Mouse (Mus musculus): Measurements from ENCODE around the gene Aloxe3. TPM values are rescaled to one million over a fixed set of nuclear protein-coding genes. Genes with fewer than 3 reads are reported as not detected.

Aloxe3 gene
- total RNA-seq, 4 experiments from 2014 or later = 5.9 to 11.4 (median 8.9) TPM

GRCm38 (mm10) chr11:69094697-69095429 lies 30.8 kb upstream of the Aloxe3 start, which contains the start of gene Per1:
Per1 (plus strand) TSS chr11:69095217.
- DNase-seq (ENCODE audit: low spot score in 2 of 2) = peak; percentile 98 to 100

GRCm38 (mm10) chr11:69095511-69096231 lies 30.0 kb upstream of the Aloxe3 start:
- no peak for DNase-seq (ENCODE audit: low spot score in 2 of 2)

- DNase-seq (ENCODE audit: low spot score in 2 of 2) = no peak
Observed at GRCm38 (mm10) chr11:69096360-69096986, 29.2 kb upstream of the Aloxe3 start.

- peak; percentile 93 to 96 for DNase-seq (ENCODE audit: low spot score in 2 of 2)
Observed at GRCm38 (mm10) chr11:69096987-69097900, 28.5 kb upstream of the Aloxe3 start.

- no peak for DNase-seq (ENCODE audit: low spot score in 2 of 2)
Observed at GRCm38 (mm10) chr11:69098039-69098761, 27.5 kb upstream of the Aloxe3 start.

GRCm38 (mm10) chr11:69098762-69099091 lies 27.0 kb upstream of the Aloxe3 start:
- DNase-seq (ENCODE audit: low spot score in 2 of 2) = peak; percentile 90 to 96

GRCm38 (mm10) chr11:69099177-69099914 lies 26.4 kb upstream of the Aloxe3 start:
- DNase-seq (ENCODE audit: low spot score in 2 of 2) = no peak

- peak; percentile 84 to 89 for DNase-seq (ENCODE audit: low spot score in 2 of 2)
Observed at GRCm38 (mm10) chr11:69099915-69100345, 25.8 kb upstream of the Aloxe3 start.

- no peak for DNase-seq (ENCODE audit: low spot score in 2 of 2)
Observed at GRCm38 (mm10) chr11:69100639-69101360, 24.9 kb upstream of the Aloxe3 start.

GRCm38 (mm10) chr11:69101604-69102402 lies 23.9 kb upstream of the Aloxe3 start:
- DNase-seq (ENCODE audit: low spot score in 2 of 2) = no peak

GRCm38 (mm10) chr11:69102403-69102725 lies 23.3 kb upstream of the Aloxe3 start:
- no peak for DNase-seq (ENCODE audit: low spot score in 2 of 2)

GRCm38 (mm10) chr11:69103121-69103520 lies 22.6 kb upstream of the Aloxe3 start:
- DNase-seq (ENCODE audit: low spot score in 2 of 2) = no peak

GRCm38 (mm10) chr11:69103531-69104435 lies 21.9 kb upstream of the Aloxe3 start:
- no peak for DNase-seq (ENCODE audit: low spot score in 2 of 2)

- no peak for DNase-seq (ENCODE audit: low spot score in 2 of 2)
Observed at GRCm38 (mm10) chr11:69104487-69104886, 21.2 kb upstream of the Aloxe3 start.

GRCm38 (mm10) chr11:69105227-69105626 lies 20.5 kb upstream of the Aloxe3 start:
- no peak for DNase-seq (ENCODE audit: low spot score in 2 of 2)

GRCm38 (mm10) chr11:69105796-69106195 lies 19.9 kb upstream of the Aloxe3 start:
- no peak for DNase-seq (ENCODE audit: low spot score in 2 of 2)

GRCm38 (mm10) chr11:69106299-69106698 lies 19.4 kb upstream of the Aloxe3 start:
- DNase-seq (ENCODE audit: low spot score in 2 of 2) = no peak

Data from left cerebral cortex, adult 8-10 months (tissue).